Mouse (Mus musculus): ENCODE data around the gene Slc16a2.

The Slc16a2 gene

GRCm38 (mm10) chrX:103741215-103742056 lies 80.3 kb downstream of the Slc16a2 start:
- in situ Hi-C loops (cut with MboI; ENCODE audit: low sequenced_read_pairs), result no loop called here

- in situ Hi-C loops (cut with MboI; ENCODE audit: low sequenced_read_pairs), result no loop called here
Measured at GRCm38 (mm10) chrX:103734041-103734625, 87.7 kb downstream of the Slc16a2 start.

DNA sequence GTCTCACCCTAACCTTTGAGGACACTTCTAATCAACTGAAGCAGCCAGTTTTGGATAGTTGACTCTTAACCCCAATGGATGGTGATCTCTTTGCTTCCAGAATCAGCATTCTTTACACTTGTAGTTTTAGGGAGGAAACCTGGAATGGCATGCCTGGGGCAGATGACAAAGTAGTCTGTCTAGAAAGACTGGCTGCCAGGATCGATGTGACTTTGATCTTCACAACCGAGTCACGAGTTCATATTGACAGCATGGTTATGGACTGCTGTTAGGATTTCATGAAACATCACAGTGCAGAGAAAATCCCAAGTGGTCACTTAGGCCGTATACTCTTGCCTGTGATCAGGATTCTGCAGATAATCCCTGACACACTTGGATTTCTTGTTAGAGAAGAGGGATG lies 88.7 kb downstream of the Slc16a2 start:
- in situ Hi-C loops (cut with MboI; ENCODE audit: low sequenced_read_pairs), result no loop called here

DNA sequence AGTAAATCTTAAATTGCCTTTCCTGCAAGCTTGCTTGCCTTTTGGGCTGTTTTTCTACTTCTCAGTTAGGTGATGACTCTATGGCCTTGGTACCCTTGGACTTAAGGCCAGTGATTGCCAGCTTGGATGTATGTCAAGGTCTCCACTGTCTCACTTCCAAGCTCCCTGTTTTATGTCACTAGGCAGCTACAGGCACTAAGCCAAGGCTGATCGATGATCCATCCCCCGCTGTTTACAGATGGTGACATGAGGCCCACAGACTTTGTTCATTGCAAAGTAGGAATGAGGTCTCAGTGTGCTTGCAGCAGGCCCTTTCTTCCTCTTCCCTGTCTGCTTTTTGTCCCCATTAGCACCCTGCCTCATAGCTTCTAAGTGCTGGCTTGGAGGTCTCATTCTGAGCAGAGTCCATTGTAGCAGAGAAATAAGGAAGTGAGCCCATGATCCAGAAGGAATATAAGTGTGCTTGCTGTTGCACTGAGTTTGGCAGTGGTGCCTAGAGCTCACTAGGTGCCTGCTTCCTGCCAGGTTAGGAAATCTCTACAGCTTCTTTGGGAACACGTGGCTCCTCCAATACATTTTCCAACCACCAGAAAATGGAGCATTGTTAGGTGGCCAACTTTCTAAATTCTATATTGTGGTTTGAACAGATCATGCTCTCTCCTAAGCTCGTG lies 89.6 kb downstream of the Slc16a2 start:
- in situ Hi-C loops (cut with MboI; ENCODE audit: low sequenced_read_pairs), result no loop called here

DNA sequence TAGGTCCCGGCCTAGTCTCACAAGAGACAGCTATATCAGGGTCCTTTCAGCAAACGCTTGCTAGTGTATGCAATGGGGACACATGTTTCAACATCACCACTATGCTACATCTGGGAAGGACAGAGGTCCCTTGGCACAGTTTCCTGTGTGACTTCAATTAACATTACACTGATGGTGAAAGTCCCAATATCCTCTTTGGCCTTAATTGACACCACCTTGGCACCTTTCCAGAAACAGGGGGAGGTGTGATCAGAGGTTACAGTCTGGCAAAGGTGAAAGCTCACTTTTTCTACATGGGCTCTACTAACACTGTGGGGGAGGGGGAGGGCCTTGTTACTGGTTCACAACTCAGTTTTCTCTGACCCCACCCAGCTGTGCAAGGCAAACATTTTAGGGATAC lies 99.3 kb downstream of the Slc16a2 start:
- in situ Hi-C loops (cut with MboI; ENCODE audit: low sequenced_read_pairs), result no loop called here

DNA sequence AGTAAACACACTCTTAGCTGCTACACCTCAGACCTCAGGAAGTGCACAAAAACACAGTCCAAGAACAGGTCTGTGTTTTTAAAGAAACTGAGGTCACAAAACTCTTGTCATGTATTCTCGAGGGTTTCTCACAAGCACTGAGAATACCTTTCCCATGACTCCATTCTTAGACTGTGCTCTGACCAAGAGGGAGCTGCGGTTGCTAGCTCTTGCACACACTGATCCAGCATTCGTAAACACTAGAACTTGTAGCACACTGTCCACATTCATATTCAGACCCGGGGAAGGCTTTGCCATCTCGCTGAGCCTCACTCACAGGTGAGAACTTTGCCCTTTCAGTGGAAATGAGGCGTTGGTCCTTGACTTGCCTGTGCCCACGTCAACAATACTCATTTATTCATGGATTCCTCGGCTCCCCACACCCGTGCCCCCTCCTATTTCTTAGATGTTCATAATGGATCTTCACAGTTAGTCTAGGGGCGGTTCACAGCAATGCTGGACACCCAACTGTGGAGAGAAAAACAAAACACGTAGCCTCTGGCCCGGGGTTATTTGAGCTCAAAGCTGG lies 102.1 kb downstream of the Slc16a2 start:
- in situ Hi-C loops (cut with MboI; ENCODE audit: low sequenced_read_pairs), result no loop called here

DNA sequence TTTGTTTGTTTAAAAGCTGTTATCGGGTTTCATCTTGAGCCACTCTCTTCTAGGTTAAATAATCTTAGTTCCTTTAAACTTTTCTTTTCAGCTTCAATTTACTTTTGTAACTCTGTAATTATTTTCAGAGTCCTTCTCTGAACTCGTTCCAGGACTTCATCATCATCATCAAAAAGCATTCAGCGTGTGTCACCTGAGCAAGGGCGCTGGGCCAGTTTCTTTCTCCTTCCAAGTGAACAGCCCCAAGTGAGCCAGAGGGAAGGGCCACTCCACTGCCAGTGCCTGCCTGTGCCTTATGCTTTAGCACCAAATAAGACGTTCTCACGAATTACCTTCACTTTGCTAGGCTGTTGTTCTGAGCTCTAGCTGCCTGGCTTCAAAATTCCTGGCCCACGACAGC lies 108.9 kb downstream of the Slc16a2 start:
- in situ Hi-C loops (cut with MboI; ENCODE audit: low sequenced_read_pairs), result no loop called here

GRCm38 (mm10) chrX:103709671-103710070 lies 112.1 kb downstream of the Slc16a2 start:
- in situ Hi-C loops (cut with MboI; ENCODE audit: low sequenced_read_pairs), result no loop called here

GRCm38 (mm10) chrX:103708592-103708991 lies 113.2 kb downstream of the Slc16a2 start:
- in situ Hi-C loops (cut with MboI; ENCODE audit: low sequenced_read_pairs), result no loop called here

GRCm38 (mm10) chrX:103704611-103705010 lies 117.2 kb downstream of the Slc16a2 start:
- in situ Hi-C loops (cut with MboI; ENCODE audit: low sequenced_read_pairs), result no loop called here

DNA sequence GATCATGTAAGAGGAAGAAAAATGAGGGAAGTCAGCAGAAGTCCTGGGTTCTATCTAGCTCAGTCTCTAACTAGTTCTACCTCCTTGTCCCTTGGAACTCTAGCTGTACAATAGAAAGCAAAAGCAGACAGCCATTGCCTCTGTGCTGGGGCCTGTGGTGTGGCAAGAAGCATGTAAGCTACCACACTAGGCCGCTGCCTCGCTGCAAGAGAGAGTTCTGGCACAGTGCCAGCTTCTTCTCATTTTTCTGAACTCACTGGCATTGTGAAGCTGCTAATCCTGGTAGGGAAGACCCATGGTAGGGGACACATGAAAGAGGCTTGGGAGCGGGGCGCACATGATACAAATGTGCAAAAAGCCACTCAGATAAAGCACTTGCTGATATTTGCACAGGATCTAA lies 117.8 kb downstream of the Slc16a2 start:
- in situ Hi-C loops (cut with MboI; ENCODE audit: low sequenced_read_pairs), result no loop called here

DNA sequence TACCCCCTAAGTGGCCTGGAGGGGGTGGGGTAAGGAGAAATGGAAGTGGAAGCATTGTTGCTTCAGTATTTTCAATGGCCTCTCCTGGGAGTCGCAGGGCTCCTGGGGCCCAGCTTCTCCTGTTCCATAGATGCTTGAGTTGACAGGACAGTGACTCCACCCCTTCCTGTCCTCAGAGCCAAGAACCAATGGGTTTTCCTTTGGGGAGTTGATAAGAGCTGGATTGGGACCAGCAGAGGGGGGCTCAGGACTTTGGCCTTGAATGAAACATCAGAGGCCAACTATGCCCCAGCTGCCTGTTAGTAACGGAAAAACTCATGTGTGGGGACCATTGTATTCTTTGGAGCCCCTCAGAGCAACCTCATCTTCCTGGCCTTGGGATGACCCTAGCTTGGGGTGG lies 124.0 kb downstream of the Slc16a2 start:
- in situ Hi-C loops (cut with MboI; ENCODE audit: low sequenced_read_pairs), result no loop called here

GRCm38 (mm10) chrX:103696081-103696519 lies 125.7 kb downstream of the Slc16a2 start:
- in situ Hi-C loops (cut with MboI; ENCODE audit: low sequenced_read_pairs), result no loop called here

DNA sequence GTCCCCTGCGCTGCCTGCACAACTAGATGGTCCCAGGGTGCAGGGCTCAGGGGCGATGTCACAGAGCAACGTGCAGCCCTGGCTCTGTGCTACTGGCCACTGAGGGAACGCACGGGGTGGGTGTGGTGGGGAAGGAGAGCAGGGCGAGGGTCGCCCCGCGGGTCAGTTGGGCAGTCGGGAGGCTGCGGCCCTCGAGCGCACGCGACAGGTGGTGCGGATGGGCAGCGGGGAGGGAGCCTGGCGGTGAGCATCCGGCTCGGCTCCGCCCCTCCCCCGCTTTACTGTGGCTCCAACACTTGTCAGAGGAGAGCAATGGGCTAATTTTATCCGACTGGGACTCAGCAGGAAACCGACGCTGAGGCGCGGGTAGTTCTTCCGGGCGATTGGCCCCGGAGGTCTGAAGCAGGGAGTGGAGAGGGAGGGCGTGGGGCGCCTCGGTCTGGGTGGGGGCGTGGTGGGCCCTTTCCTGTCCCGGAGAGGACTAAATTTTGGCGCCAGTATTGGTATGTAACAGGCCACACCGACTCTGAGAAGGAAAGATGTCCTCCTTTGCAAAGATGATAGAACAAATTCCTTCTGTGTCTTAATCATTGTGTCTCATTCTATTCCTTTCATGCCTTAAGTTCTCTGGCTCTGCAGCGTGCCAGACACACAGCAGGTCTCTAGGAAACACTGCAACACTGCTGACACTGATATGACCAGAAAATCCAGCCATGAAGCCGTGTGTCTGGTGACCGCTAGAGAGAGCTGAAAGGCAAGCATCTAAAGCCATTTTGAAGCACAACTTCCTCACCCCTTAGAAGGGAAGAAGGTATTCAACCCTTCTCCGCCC lies 126.4 kb downstream of the Slc16a2 start:
- in situ Hi-C loops (cut with MboI; ENCODE audit: low sequenced_read_pairs), result no loop called here

DNA sequence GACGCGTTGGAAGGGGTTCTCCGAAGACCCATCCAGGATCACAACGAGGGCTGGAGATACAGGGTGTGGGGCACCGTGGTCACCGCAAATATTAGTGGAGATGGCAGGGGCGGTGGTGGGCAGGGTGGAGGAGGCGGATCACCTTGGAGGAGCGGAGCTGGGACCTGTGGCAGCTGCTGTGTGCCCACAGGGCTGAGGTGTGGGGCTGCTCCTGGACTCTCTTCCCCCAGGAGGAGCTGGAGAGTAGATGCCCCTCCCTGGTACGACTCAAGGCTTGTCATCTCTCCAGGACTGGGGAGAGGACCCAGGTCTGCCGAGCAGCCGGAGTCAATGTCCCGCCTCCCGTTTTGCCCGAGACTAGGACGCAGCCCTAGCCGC lies 127.0 kb downstream of the Slc16a2 start:
- in situ Hi-C loops (cut with MboI; ENCODE audit: low sequenced_read_pairs), result no loop called here

- in situ Hi-C loops (cut with MboI; ENCODE audit: low sequenced_read_pairs), result no loop called here
Measured at GRCm38 (mm10) chrX:103694381-103694780, 127.4 kb downstream of the Slc16a2 start.

DNA sequence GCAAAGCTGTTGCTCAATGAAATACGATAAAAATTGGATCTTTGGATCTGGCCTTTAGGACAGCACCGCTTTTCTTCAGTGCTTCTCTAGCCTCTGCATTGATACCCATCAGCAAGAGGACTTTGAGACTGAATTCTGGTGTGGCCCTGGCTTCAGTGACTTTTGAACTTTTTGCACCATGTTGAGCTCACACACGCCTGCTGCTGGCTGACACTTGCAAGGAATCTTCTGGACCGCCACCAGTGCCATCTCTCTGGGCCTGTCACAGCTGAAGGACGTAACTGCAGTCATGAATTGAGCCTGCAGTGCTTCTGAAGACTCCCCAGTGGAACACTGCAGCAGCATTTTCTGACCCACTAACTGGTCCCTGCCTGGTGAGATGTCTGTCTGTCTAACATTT lies 128.9 kb downstream of the Slc16a2 start:
- in situ Hi-C loops (cut with MboI; ENCODE audit: low sequenced_read_pairs), result no loop called here

- in situ Hi-C loops (cut with MboI; ENCODE audit: low sequenced_read_pairs), result no loop called here
Measured at GRCm38 (mm10) chrX:103688551-103688950, 133.2 kb downstream of the Slc16a2 start.

GRCm38 (mm10) chrX:103674674-103675073 lies 147.1 kb downstream of the Slc16a2 start:
- in situ Hi-C loops (cut with MboI; ENCODE audit: low sequenced_read_pairs), result no loop called here

DNA sequence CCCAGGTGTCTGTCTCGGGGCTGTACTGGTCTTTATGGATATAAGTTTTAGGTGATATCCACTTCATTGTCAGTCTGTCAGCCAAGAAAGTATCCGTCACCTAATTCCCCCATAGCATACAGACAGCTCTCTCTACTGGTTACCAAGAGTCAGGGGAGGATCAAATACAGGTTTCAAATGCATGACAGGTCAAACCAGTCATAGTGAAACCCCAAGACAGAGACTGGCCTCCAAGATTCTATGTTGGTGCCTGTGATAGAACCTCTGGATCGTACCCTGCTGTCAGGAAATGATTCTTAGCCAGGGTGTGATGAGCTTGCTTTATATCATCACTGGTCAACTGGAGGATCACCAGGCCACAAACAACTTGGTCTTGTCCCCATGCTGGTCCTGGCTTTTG lies 148.0 kb downstream of the Slc16a2 start:
- in situ Hi-C loops (cut with MboI; ENCODE audit: low sequenced_read_pairs), result no loop called here

- in situ Hi-C loops (cut with MboI; ENCODE audit: low sequenced_read_pairs), result no loop called here
Measured at GRCm38 (mm10) chrX:103670245-103670644, 151.5 kb downstream of the Slc16a2 start.

All from CH12F3 (cell line).